Mouse (Mus musculus) heart, embryonic 14.5 days (tissue): ENCODE data around the gene Chd4. TPM values are rescaled to one million over a fixed set of nuclear protein-coding genes. Genes with fewer than 3 reads are reported as not detected.
"Not testable (repeated sequence)": the region's sequence is repeated elsewhere in the genome, so short reads cannot be mapped to it uniquely, and the experiment has no call there.

ENCODE experiments used
- ATAC-seq: fragments of 200-750 bp; cut with Nextera tagmentation; 2 replicates; pipeline ENCODE4 v1.8.0; 2017; ENCODE audit warnings: low read depth, moderate TSS enrichment; ENCODE audit not compliant: insufficient number of reproducible peaks, insufficient read depth, low FRiP score
- H3K27ac ChIP-seq, 2 experiments: fragments of 200-500 bp in 1 of 2; fragments of 300-500 bp in 1 of 2; sonication (generic) in 1 of 2; replicated peaks in 1 of 2; 2 replicates each; pipeline ENCODE4 v1.5.1; 2012 to 2014; ENCODE audit warnings: low read depth in 2 of 2, low read length in 2 of 2, control low read depth in 1 of 2, mild to moderate bottlenecking in 1 of 2, mixed read lengths in 1 of 2; ENCODE audit not compliant: control insufficient read depth in 1 of 2, insufficient read depth in 1 of 2
- H3K27me3 ChIP-seq: fragments of 300-500 bp; sonication (generic); 2 replicates; pipeline ENCODE4 v1.6.1; 2014; ENCODE audit warnings: mild to moderate bottlenecking, low read length, control low read depth; ENCODE audit not compliant: control insufficient read depth, insufficient read depth
- H3K36me3 ChIP-seq: fragments of 300-500 bp; sonication (generic); 2 replicates; pipeline ENCODE4 v1.6.1; 2014; ENCODE audit warnings: mild to moderate bottlenecking, control low read depth, low read length, mixed read lengths; ENCODE audit not compliant: control insufficient read depth, insufficient read depth
- H3K4me1 ChIP-seq, 2 experiments: fragments of 200-500 bp in 1 of 2; fragments of 300-500 bp in 1 of 2; sonication (generic) in 1 of 2; 2 replicates each; pipeline ENCODE4 v1.6.1; 2012 to 2014; ENCODE audit warnings: low read length in 2 of 2, control low read depth in 1 of 2, mixed read lengths in 1 of 2; ENCODE audit not compliant: control insufficient read depth in 2 of 2, insufficient read depth in 2 of 2
- H3K4me2 ChIP-seq: fragments of 300-500 bp; sonication (generic); 2 replicates; pipeline ENCODE4 v1.6.1; 2014; ENCODE audit warnings: mild to moderate bottlenecking, low read length
- H3K4me3 ChIP-seq, 2 experiments: fragments of 200-500 bp in 1 of 2; fragments of 300-500 bp in 1 of 2; sonication (generic) in 1 of 2; 2 replicates each; pipeline ENCODE4 v1.5.1; 2012 to 2014; ENCODE audit warnings: low read length in 2 of 2, mild to moderate bottlenecking in 2 of 2, control low read depth in 1 of 2, low read depth in 1 of 2, moderate library complexity in 1 of 2; ENCODE audit not compliant: control insufficient read depth in 1 of 2, insufficient read depth in 1 of 2
- H3K9ac ChIP-seq: fragments of 300-500 bp; sonication (generic); 2 replicates; pipeline ENCODE4 v1.6.1; 2014; ENCODE audit warnings: mild to moderate bottlenecking, low read length
- H3K9me3 ChIP-seq: fragments of 300-500 bp; sonication (generic); 2 replicates; pipeline ENCODE4 v1.6.1; 2016; ENCODE audit warnings: low read length, control low read depth; ENCODE audit not compliant: control insufficient read depth
- WGBS: fragments of 180-500 bp; shearing (Covaris S2); extraction: QIAGEN DNeasy Blood & Tissue Kit; methylation state at CpG from one replicate; pipeline ENCODE4 v1.1.7; 2014; 5-methylcytosine and 5-hydroxymethylcytosine counted together
- polyA plus RNA-seq: library from polyadenylated mRNA; unstranded; fragments of >200 nt; fragmentation: Nextera tagmentation; extraction: Ambion mirVana; gene quantifications from 2 replicates; pipeline ENCODE4 v1.2.1, GENCODE M21; 2014

Gene Chd4
- polyA plus RNA-seq, 1 experiment from 2014 or later: 67.4 TPM

DNA sequence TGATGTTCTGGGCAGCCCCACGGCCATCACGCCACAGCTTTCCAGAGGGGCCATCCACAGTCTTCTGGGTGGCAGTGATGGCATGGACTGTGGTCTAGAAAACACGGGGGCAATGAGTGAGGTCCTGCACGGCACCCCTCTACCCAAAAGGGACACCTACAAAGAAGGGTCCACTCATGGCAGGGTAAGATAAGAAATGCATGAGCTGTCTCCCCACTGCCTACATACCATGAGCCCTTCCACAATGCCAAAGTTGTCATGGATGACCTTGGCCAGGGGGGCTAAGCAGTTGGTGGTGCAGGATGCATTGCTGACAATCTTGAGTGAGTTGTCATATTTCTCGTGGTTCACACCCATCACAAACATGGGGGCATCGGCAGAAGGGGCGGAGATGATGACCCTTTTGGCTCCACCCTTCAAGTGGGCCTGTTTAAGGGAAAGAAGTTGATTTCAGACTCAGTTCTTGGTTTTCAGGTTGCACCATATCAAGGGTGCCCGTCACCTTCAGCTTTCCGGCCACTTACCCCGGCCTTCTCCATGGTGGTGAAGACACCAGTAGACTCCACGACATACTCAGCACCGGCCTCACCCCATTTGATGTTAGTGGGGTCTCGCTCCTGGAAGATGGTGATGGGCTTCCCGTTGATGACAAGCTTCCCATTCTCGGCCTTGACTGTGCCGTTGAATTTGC is 67.0 kb downstream of the Chd4 start:
- peaks cover 69% of the 10 kb centered on the region for H3K36me3 ChIP-seq
- peak overlapping the region; percentile 70 for H3K4me2 ChIP-seq
- not testable (repeated sequence) for H3K27me3 ChIP-seq, H3K9me3 ChIP-seq, ATAC-seq
- H3K9ac ChIP-seq: peak overlapping the region; percentile 97
- H3K27ac ChIP-seq: peak overlapping the region; percentile 51 to 86; a peak in 3 of 4 replicates
- WGBS: 40% methylated on average over 9 of the region's 16 CpGs
- H3K4me3 ChIP-seq: peak overlapping the region; percentile 76 to 86
- peaks cover 22 to 42% of the 10 kb centered on the region in 2 experiments for H3K4me1 ChIP-seq

GRCm38 (mm10) chr6:125163801-125164657 is 68.2 kb downstream of the Chd4 start:
- Histone ChIP-seq H3K4me3 (peak overlapping the region; percentile 76 to 86), H3K9ac (peak overlapping the region; percentile 97), H3K9me3 (no peaks in the 10 kb centered on the region), H3K27me3 (no peaks in the 10 kb centered on the region), H3K36me3 (peaks cover 71% of the 10 kb centered on the region), H3K27ac (peak overlapping the region; percentile 98 to 100), H3K4me1 (peaks cover 24 to 45% of the 10 kb centered on the region in 2 experiments), H3K4me2 (peak overlapping the region; percentile 70)
- WGBS: 5% methylated on average over 20 of the region's 20 CpGs
- no peak for ATAC-seq

GRCm38 (mm10) chr6:125164672-125165327 is 69.0 kb downstream of the Chd4 start:
- peak overlapping the region; percentile 98 to 100 for H3K27ac ChIP-seq
- no peak for ATAC-seq
- no peaks in the 10 kb centered on the region for H3K9me3 ChIP-seq
- peak overlapping the region; percentile 70 for H3K4me2 ChIP-seq
- WGBS: under 1% methylated on average over 39 of the region's 39 CpGs
- H3K4me1 ChIP-seq: peaks cover 24 to 45% of the 10 kb centered on the region in 2 experiments
- peak overlapping the region; percentile 97 for H3K9ac ChIP-seq
- H3K36me3 ChIP-seq: peaks cover 71% of the 10 kb centered on the region
- H3K4me3 ChIP-seq: peak overlapping the region; percentile 76 to 86
- H3K27me3 ChIP-seq: no peaks in the 10 kb centered on the region

- peak; percentile 81 for ATAC-seq
- peak overlapping the region; percentile 100 for H3K27ac ChIP-seq
- H3K4me1 ChIP-seq: peaks cover 24 to 39% of the 10 kb centered on the region in 2 experiments
- no peaks in the 10 kb centered on the region for H3K27me3 ChIP-seq
- H3K9ac ChIP-seq: peak overlapping the region; percentile 97
- H3K4me2 ChIP-seq: peak overlapping the region; percentile 70
- H3K9me3 ChIP-seq: no peaks in the 10 kb centered on the region
- under 1% methylated on average over 34 of the region's 36 CpGs for WGBS
- peak overlapping the region; percentile 76 to 86 for H3K4me3 ChIP-seq
- H3K36me3 ChIP-seq: peaks cover 71% of the 10 kb centered on the region
Measured at GRCm38 (mm10) chr6:125165328-125165891, 69.6 kb downstream of the Chd4 start.

- Histone ChIP-seq H3K4me2 (peak within 1 kb of the TSS; percentile 70), H3K9ac (peak within 1 kb of the TSS; percentile 97), H3K36me3 (peaks cover 71% of the 10 kb centered on the region), H3K27me3 (no peaks in the 10 kb centered on the region), H3K27ac (peak within 1 kb of the TSS; percentile 100), H3K9me3 (no peaks in the 10 kb centered on the region), H3K4me1 (peaks cover 16 to 31% of the 10 kb centered on the region in 2 experiments), H3K4me3 (peak within 1 kb of the TSS; percentile 76 to 86)
- WGBS: 0% methylated on average over 18 of the region's 18 CpGs
- ATAC-seq: peak; percentile 82
Measured at GRCm38 (mm10) chr6:125166051-125166751, 70.4 kb downstream of the Chd4 start, which contains the start of gene Gapdh. Gene Gapdh, minus strand, starts transcription at chr6:125166467.

- H3K9me3 ChIP-seq: no peaks in the 10 kb centered on the region
- WGBS: 14% methylated on average over 10 of the region's 10 CpGs
- peak; percentile 62 for ATAC-seq
Measured at GRCm38 (mm10) chr6:125166861-125167650, 71.3 kb downstream of the Chd4 start.

More at GRCm38 (mm10) chr6:125166861-125167650, 71.3 kb downstream of the Chd4 start:
- Histone ChIP-seq H3K27ac (peak overlapping the region; percentile 100), H3K4me1 (peaks cover 13 to 24% of the 10 kb centered on the region in 2 experiments), H3K4me2 (peak overlapping the region; percentile 70), H3K36me3 (peaks cover 71% of the 10 kb centered on the region), H3K9ac (peak overlapping the region; percentile 97), H3K4me3 (peak overlapping the region; percentile 67 to 76), H3K27me3 (no peaks in the 10 kb centered on the region)
